Mouse (Mus musculus): ENCODE results near the gene Clrn3.

Gene Clrn3

GRCm38 (mm10) chr7:135486645-135487382 lies 41.6 kb downstream of the Clrn3 start:
- DNase-seq (ENCODE audit: low spot score), result no peak

DNA sequence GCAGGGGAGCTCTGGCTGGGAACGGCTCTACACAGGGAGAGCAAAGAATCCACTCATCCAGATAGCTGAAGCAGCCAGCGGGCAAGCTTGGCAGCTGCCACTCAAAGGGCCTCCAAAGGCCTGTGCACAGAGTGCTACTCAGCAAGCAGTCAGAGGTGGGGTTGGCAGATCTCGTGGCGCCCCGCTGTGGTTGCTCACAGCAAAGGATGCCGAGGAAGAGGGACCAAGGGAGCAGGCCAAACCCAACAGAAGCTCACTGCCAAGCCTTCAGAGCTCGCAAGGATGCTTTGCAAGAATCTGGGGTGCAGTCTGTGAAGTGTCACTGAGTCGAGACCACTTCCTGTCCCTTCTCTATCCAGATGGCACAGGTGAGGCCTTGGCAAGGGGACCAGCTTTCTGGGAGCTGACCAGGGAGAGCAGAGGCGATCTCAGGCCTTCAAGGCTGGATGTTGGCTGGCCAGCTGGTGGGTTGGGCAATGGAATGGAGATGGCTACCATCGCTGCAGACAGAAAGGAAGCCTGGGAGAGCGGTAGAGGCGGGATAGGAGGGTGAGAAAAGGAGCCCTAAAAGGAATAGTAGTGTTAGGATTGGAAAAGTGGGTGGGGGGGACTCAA lies 42.6 kb downstream of the Clrn3 start:
- DNase-seq (ENCODE audit: low spot score), result no peak

DNA sequence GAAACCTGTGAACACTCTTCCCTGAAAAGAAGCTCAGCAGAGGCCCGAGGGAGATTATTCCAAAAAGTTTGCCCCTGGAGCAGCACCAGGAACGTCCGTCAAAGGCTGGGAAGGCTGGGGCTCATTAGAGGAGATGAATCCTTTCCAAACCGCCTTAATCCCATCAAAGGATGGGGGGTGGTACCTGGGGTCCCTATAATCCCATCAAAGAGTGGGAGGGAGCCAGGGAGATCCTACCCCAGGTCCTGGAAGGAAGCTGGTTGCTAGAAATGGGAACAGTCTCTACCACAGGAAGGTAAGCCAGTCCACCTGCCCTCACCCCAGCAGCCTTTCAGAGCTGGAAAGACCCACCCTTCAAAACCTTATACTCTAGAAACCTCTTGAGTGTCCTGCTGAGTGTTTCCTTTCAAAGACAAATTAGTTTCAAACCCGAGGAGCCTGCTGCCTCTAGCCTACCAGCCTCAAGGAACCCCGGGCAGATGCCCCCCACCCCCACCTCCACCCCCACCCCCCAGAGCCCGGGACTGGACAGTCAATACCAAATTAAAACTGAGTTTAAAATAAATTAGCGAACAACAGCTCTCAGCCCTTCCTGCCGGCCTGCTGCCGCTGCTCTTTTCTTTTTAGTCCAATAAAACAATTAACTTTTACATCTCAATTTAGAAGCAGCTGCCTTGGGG lies 43.2 kb downstream of the Clrn3 start:
- no peak for DNase-seq (ENCODE audit: low spot score)

GRCm38 (mm10) chr7:135484341-135484740 lies 44.1 kb downstream of the Clrn3 start:
- no peak for DNase-seq (ENCODE audit: low spot score)

- no peak for DNase-seq (ENCODE audit: low spot score)
These were observed 44.7 kb downstream of the Clrn3 start for GRCm38 (mm10) chr7:135483751-135484150.

DNA sequence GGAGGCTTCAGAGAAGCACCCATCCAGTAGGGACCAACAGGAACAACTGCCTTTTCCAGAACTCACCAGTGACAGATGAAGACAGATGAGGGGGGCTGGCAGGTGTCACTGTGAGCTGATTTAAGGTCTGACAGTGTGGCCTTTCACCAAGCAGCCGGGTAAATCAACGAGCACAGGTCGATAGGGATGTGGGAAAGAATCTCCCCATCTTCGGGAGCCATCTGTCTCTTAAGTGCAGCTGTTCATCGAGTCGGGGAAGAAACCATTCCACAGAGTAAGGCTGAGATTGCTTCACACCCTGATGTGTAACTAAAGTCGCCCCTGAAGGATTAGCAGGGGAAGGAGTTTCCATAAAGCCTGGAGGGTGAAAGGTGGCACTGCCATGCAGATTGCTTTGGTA lies 47.3 kb downstream of the Clrn3 start:
- DNase-seq (ENCODE audit: low spot score), result no peak

GRCm38 (mm10) chr7:135479912-135480311 lies 48.5 kb downstream of the Clrn3 start:
- DNase-seq (ENCODE audit: low spot score), result no peak

DNA sequence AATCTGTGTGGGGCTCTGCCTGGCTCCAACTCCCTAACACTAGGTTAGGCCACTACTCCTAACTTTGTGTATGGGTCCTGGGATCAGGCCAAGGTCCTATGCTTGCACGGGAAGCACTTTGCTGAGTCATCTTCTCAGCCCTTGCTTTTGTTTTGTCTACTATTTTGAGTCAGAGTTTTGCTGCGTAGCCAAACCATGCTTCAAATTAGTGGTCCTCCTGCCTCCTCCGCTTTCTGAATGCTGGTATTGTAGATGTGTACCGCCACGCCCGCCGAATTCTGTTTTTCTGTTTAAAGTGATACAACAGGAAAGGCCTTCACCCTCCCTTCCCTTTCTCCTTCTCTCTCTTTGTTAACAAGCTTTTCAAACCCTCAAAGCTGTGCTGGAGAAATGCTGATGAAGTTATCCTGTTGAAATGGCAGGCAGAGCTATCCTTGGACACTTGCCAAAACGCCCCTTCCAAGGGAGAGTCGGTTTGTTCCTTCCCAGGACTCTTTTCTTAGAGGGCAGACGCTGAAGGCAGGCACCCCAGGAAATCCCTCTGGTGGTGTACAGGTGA lies 49.1 kb downstream of the Clrn3 start:
- DNase-seq (ENCODE audit: low spot score), result no peak

DNA sequence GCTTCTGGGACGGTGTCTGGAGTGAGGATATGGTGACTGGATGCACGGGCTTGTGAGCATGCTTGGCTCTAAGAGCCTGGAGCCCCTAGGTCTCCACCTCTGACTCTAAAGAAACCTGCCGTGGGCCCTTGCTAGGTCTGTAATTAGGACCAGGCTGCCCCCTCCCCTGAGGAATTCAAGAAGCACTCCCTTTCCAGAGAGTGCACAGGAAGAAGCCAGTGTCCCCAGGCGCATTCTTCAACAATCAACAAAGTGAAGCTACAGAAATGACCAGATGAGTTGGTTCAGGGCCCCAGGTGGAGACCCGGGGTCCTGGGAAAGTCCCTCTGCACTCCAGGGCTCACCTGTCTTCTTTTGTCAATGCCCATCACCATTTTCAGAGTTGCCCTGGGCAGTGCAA lies 51.2 kb downstream of the Clrn3 start:
- DNase-seq (ENCODE audit: low spot score), result no peak

- DNase-seq (ENCODE audit: low spot score), result no peak
These were observed 52.5 kb downstream of the Clrn3 start for GRCm38 (mm10) chr7:135475981-135476380.

DNA sequence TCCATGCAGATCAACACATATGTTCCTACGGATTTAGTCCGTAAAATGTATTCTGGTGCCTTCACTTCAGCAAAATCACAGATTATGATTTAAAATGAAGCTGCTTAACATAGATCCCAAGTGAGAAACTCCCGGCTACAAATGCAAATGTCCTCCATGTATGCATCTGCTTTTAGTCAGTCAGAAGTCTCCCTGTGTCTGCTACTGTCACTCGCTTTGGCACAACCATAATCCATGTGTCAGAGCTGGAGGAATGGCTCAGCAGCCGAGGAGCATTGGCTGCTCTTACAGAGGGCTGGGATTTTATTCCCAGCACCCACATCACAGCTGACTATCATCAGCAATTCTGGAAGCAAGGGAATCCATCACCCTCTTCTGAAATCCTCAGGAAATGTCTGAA lies 58.1 kb downstream of the Clrn3 start:
- DNase-seq (ENCODE audit: low spot score), result no peak

DNA sequence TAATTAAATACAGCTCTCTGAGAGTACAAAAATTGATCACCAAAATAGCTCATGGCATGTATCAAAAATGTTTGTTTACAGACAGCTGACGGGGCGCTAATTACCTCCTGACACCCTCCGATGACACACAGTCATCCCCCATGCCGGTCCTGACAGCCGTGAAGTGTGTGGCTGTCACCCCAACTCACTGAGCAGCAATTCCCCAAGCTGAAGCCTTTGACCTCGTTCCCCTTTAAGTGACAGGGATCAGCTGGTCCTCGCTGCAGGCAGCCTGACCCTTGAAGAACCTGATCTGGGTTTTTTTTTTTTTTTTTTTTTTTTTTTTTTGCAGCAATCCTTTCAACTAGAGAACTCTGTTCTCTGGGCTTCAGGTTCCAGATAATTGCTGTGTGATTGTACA lies 59.8 kb downstream of the Clrn3 start:
- no peak for DNase-seq (ENCODE audit: low spot score)

DNA sequence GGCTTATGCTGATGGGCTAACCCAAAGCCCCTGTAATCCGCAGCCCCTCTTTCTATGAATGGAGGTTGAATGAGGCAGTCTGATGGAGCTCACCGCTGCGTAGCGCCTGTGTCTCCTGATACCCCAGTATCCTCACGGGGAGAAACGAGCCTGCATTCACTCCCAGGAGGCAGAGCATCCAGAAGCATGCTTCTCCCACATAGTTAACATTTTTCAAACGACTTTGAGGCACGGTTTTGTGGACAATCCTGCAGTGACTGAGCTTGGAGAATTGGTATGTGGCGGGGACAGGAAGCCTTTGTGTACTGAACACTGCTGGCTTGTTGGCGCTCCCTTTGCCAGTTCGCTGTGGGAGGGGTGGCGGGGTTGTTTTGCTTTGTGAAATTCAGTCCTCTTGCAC lies 63.2 kb downstream of the Clrn3 start:
- DNase-seq (ENCODE audit: low spot score), result no peak

GRCm38 (mm10) chr7:135464689-135465259 lies 63.7 kb downstream of the Clrn3 start:
- no peak for DNase-seq (ENCODE audit: low spot score)

Data from T-cell, adult 2 months (primary cell).